Mouse (Mus musculus): ENCODE data around the gene Bckdha.

Bckdha gene

GRCm38 (mm10) chr7:25658657-25659472 is at the start of gene Bckdha, which contains the start of gene Exosc5:
TSS of gene Bckdha (minus strand) at chr7:25658981.
TSS of gene Exosc5 (plus strand) at chr7:25659164.
- DNase-seq (ENCODE audit: low spot score), result peak; percentile 99

GRCm38 (mm10) chr7:25707581-25708292 is 49.0 kb upstream of the Bckdha start:
- DNase-seq (ENCODE audit: low spot score), result no peak

- no peak for DNase-seq (ENCODE audit: low spot score)
Measured at GRCm38 (mm10) chr7:25706578-25707170, 47.9 kb upstream of the Bckdha start.

GRCm38 (mm10) chr7:25705801-25706251 is 47.0 kb upstream of the Bckdha start:
- no peak for DNase-seq (ENCODE audit: low spot score)

- no peak for DNase-seq (ENCODE audit: low spot score)
Measured at GRCm38 (mm10) chr7:25704716-25705364, 46.1 kb upstream of the Bckdha start.

GRCm38 (mm10) chr7:25703793-25704494 is 45.2 kb upstream of the Bckdha start:
- DNase-seq (ENCODE audit: low spot score), result no peak

- no peak for DNase-seq (ENCODE audit: low spot score)
Measured at GRCm38 (mm10) chr7:25702350-25702749, 43.6 kb upstream of the Bckdha start.

- DNase-seq (ENCODE audit: low spot score), result no peak
Measured at GRCm38 (mm10) chr7:25700732-25701131, 42.0 kb upstream of the Bckdha start.

GRCm38 (mm10) chr7:25699851-25700250 is 41.1 kb upstream of the Bckdha start:
- no peak for DNase-seq (ENCODE audit: low spot score)

- no peak for DNase-seq (ENCODE audit: low spot score)
Measured at GRCm38 (mm10) chr7:25694104-25694503, 35.3 kb upstream of the Bckdha start.

- DNase-seq (ENCODE audit: low spot score), result no peak
Measured at GRCm38 (mm10) chr7:25690051-25690450, 31.3 kb upstream of the Bckdha start.

- no peak for DNase-seq (ENCODE audit: low spot score)
Measured at GRCm38 (mm10) chr7:25689603-25690021, 30.8 kb upstream of the Bckdha start.

GRCm38 (mm10) chr7:25688810-25689586 is 30.2 kb upstream of the Bckdha start:
- no peak for DNase-seq (ENCODE audit: low spot score)

- no peak for DNase-seq (ENCODE audit: low spot score)
Measured at GRCm38 (mm10) chr7:25687811-25688401, 29.1 kb upstream of the Bckdha start.

- no peak for DNase-seq (ENCODE audit: low spot score)
Measured at GRCm38 (mm10) chr7:25686680-25687531, 28.1 kb upstream of the Bckdha start, which contains the start of gene Tgfb1. TSS of gene Tgfb1 (plus strand) at chr7:25687002.

- DNase-seq (ENCODE audit: low spot score), result no peak
Measured at GRCm38 (mm10) chr7:25685926-25686470, 27.2 kb upstream of the Bckdha start.

GRCm38 (mm10) chr7:25684659-25685058 is 25.9 kb upstream of the Bckdha start:
- DNase-seq (ENCODE audit: low spot score), result no peak

- DNase-seq (ENCODE audit: low spot score), result no peak
Measured at GRCm38 (mm10) chr7:25683474-25684180, 24.8 kb upstream of the Bckdha start.

Data from layer of hippocampus, adult 9-10 months (tissue).